Mouse (Mus musculus) skeletal muscle tissue, adult 2 months (tissue): ENCODE results near the gene Tmed6.
A peak's percentile ranks its signal among the peaks of the same experiment; 100 is the strongest.
"Not testable (repeated sequence)": the region's sequence is repeated elsewhere in the genome, so short reads cannot be mapped to it uniquely, and the experiment has no call there.

ENCODE experiments used
- DNase-seq: peaks from one replicate; pipeline ENCODE4 v3.0.0-alpha.2; 2012; ENCODE audit warnings: low read depth, low spot score

Gene Tmed6

GRCm38 (mm10) chr8:107065511-107066496 lies at the start of gene Tmed6:
Gene Tmed6 (minus strand): TSS chr8:107065644.
- no peak for DNase-seq

GRCm38 (mm10) chr8:107115008-107115320 lies 49.5 kb upstream of the Tmed6 start:
- no peak for DNase-seq

- DNase-seq = no peak
These were observed 48.9 kb upstream of the Tmed6 start for GRCm38 (mm10) chr8:107114150-107115007.

- DNase-seq = no peak
These were observed 47.8 kb upstream of the Tmed6 start for GRCm38 (mm10) chr8:107113209-107113608.

GRCm38 (mm10) chr8:107111340-107112105 lies 46.1 kb upstream of the Tmed6 start:
- no peak for DNase-seq

GRCm38 (mm10) chr8:107110629-107111330 lies 45.3 kb upstream of the Tmed6 start:
- no peak for DNase-seq

- no peak for DNase-seq
These were observed 44.5 kb upstream of the Tmed6 start for GRCm38 (mm10) chr8:107109816-107110435.

GRCm38 (mm10) chr8:107108978-107109720 lies 43.7 kb upstream of the Tmed6 start:
- DNase-seq = no peak

GRCm38 (mm10) chr8:107108089-107108488 lies 42.6 kb upstream of the Tmed6 start:
- not testable (repeated sequence) for DNase-seq

GRCm38 (mm10) chr8:107104547-107104946 lies 39.1 kb upstream of the Tmed6 start:
- peak; percentile 58 for DNase-seq

GRCm38 (mm10) chr8:107100635-107101034 lies 35.2 kb upstream of the Tmed6 start:
- no peak for DNase-seq

GRCm38 (mm10) chr8:107096366-107097036 lies 31.1 kb upstream of the Tmed6 start, which contains the start of gene Terf2:
Gene Terf2 (minus strand): TSS chr8:107096547.
- DNase-seq = peak; percentile 93

- no peak for DNase-seq
These were observed 30.4 kb upstream of the Tmed6 start for GRCm38 (mm10) chr8:107095717-107096365.

GRCm38 (mm10) chr8:107090531-107090930 lies 25.1 kb upstream of the Tmed6 start:
- DNase-seq = peak; percentile 73

GRCm38 (mm10) chr8:107088526-107089063 lies 23.2 kb upstream of the Tmed6 start:
- DNase-seq = no peak

GRCm38 (mm10) chr8:107086018-107086417 lies 20.6 kb upstream of the Tmed6 start:
- DNase-seq = no peak

GRCm38 (mm10) chr8:107085358-107085757 lies 19.9 kb upstream of the Tmed6 start:
- DNase-seq = no peak

GRCm38 (mm10) chr8:107076239-107076888 lies 10.9 kb upstream of the Tmed6 start:
- no peak for DNase-seq
